Mouse (Mus musculus) macrophage (primary cell): Measurements from ENCODE around the gene Krt79. TPM values are rescaled to one million over a fixed set of nuclear protein-coding genes. Genes with fewer than 3 reads are reported as not detected.

ENCODE experiments used
- H3K27ac ChIP-seq: fragments of 350-480 bp; formaldehyde crosslinking; 2 replicates; pipeline ENCODE4 v1.9.0; 2021
- H3K36me3 ChIP-seq: fragments of 350-480 bp; formaldehyde crosslinking; 2 replicates; pipeline ENCODE4 v1.9.0; 2021; ENCODE audit errors: inconsistent target
- H3K4me3 ChIP-seq: fragments of 350-480 bp; formaldehyde crosslinking; 2 replicates; pipeline ENCODE4 v1.9.0; 2021; ENCODE audit errors: inconsistent target
- H3K79me2 ChIP-seq: fragments of 350-480 bp; formaldehyde crosslinking; 2 replicates; pipeline ENCODE4 v1.9.0; 2021; ENCODE audit errors: inconsistent target
- WGBS: methylation state at CpG from one replicate; pipeline ENCODE4 v1.1.7; 2026; ENCODE audit warnings: inconsistent platforms; ENCODE audit not compliant: missing documents; 5-methylcytosine and 5-hydroxymethylcytosine counted together
- polyA plus RNA-seq: library from polyadenylated mRNA; stranded (reverse); fragments of 250-400 nt; gene quantifications from 3 replicates; pipeline ENCODE4 v1.2.4, GENCODE M21; 2018; ENCODE audit warnings: inconsistent platforms

The Krt79 gene
- polyA plus RNA-seq, 1 experiment from 2014 or later, result not detected

DNA sequence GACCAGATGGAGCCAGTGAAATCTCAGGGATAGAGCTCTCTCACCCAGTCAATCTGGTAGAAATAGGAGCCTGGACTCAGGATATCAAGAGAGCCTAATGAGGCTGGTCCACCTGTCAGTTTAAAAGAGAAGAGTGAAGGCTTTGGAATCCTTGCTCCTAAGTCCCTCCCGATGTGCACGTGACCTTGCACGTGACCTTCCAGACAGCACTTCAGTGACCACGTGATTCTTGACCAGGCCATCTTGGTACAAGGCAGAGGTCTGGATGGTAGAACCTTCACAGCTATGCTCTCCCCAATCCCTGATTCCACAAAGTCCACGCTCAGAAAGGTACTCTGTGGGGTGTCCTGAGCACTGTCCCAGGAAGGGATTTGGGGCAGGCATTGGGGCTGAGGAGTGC is 35.3 kb downstream of the Krt79 start:
- H3K36me3 ChIP-seq, result no peaks in the 10 kb centered on the region
- WGBS, result 86% methylated on average over 5 of the region's 5 CpGs
- H3K4me3 ChIP-seq, result no peak overlapping the region
- no peak overlapping the region for H3K27ac ChIP-seq
- H3K79me2 ChIP-seq, result no peaks in the 10 kb centered on the region

DNA sequence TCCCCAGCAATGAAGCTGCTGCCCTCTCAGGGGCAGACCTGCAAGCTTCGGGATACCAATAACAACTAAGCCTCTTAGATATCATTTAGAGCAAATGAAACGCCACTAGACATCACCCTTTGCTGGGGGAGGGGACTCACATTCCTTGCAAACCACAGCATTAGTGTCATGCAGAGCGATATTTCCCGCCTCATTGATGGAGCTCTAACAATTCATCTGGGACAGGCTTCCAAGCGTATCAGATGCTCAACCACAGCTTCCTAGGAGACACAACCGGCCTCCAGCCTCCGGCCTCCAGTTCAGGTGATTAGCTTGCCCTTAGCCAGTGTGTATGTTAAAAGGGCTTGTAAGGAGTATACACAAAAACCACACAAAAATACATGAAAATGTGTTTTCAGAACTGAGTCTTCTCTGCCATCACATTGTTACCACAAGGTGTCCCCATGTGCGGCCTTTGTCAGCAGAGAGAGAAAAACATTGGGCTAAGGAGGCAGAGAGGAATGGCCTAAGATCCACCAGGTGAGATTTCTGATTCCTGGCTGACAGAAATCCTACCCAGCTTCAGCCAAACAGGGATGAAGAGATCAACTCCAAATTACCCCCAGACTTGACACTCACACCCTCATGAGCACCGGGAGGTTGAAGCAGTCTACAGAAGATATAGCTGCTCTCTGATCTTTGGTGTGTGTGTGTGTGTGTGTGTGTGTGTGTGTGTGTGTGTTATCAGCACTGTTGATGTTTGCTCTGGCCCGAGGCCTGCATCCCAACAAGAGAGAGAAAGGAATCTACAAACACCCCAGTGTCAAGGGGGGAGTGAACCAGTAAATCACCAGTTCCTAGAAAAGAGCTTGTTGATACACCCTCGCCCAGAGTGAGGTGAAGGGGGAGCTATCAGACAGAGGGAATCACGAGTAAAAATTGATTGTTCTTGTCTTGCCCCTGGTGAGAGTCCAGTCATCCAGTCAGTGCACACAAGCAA is 37.7 kb downstream of the Krt79 start:
- H3K27ac ChIP-seq, result no peak overlapping the region
- no peaks in the 10 kb centered on the region for H3K36me3 ChIP-seq
- H3K79me2 ChIP-seq, result no peaks in the 10 kb centered on the region
- 73% methylated on average over 12 of the region's 12 CpGs for WGBS
- no peak overlapping the region for H3K4me3 ChIP-seq

DNA sequence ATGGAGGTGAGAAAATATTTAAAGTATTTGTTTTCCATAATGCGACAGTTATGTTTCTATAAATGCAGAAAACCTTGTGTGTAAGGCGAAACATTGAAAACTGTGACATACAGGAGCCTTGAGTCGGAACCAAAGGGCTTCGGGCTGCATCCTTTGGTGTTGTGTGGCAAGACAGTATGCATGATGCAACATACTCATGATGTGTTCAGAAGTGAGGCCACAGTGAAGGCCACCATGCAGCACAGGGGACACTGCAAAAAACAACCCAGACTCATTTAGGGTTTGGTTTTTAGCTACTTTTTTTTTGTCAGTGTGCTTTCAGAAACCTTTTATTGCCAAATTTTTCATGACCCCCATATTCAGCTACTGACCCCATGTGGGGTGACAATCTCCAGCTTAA is 44.9 kb downstream of the Krt79 start:
- H3K4me3 ChIP-seq, result no peak overlapping the region
- H3K36me3 ChIP-seq, result no peaks in the 10 kb centered on the region
- WGBS, result 91% methylated on average over 4 of the region's 4 CpGs
- H3K27ac ChIP-seq, result no peak overlapping the region
- no peaks in the 10 kb centered on the region for H3K79me2 ChIP-seq

DNA sequence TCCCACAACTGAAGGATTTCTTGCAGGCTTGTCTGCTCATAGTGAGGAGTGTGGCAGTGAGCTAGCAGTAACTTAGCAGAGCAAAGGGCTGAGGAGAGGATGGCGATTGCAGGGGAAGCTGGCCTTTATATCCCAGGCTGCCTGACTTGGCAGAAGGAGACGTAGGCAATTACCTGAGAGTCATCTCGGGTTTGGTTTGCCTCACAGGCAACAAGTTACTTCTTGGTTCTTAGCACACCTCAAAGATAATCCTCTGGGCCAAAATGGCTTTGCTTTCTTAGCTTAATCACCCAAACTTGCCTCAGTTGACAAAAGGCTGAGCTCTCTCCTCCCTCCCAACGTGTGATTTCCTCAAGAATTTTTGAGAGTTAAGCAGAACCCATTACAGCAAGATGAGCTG is 47.3 kb downstream of the Krt79 start, which contains the start of gene Krt76:
Krt76 (minus strand) TSS at position 101 of the 400 bp plus-strand sequence.
- no peaks in the 10 kb centered on the region for H3K36me3 ChIP-seq
- WGBS, result 65% methylated on average over 4 of the region's 4 CpGs
- H3K4me3 ChIP-seq, result no peak within 1 kb of the TSS
- H3K79me2 ChIP-seq, result no peaks in the 10 kb centered on the region
- no peak within 1 kb of the TSS for H3K27ac ChIP-seq

DNA sequence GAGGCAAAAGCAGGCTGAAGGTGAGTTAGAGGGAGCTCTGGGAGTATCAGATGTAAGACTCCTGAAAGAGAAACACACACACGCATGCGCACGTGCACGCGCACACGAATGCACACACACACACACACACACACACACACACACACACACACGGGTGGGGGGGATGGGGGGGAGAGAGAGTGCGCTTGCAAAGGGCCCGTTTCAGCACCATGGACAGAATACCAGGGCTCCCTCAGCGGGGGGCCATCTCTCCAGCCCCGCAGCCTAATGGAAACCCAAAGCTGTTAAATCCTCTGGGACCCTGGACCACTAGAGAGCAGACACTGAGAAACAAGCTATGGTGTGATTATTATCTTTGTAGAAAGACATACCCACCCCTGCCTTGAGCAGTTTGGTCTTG is 60.3 kb downstream of the Krt79 start:
- Histone ChIP-seq H3K27ac (no peak overlapping the region), H3K79me2 (no peaks in the 10 kb centered on the region), H3K4me3 (no peak overlapping the region), H3K36me3 (no peaks in the 10 kb centered on the region)
- whole genome bisulfite sequencing, result 30% methylated on average over 2 of the region's 11 CpGs

Other genes starting within 250 kb of the Krt79 start
- not detected in 3 replicates for gene Krt6a, start 246.0 kb downstream of the Krt79 start, polyA plus RNA-seq
- gene Krt5, start 227.4 kb downstream of the Krt79 start, polyA plus RNA-seq, result not detected in 3 replicates
- gene Krt71, start 197.2 kb downstream of the Krt79 start, polyA plus RNA-seq, result not detected in 3 replicates
- not detected in 3 replicates for gene Krt72, start 153.9 kb downstream of the Krt79 start, polyA plus RNA-seq
- not detected in 3 replicates for gene Krt73, start 138.0 kb downstream of the Krt79 start, polyA plus RNA-seq
- gene Krt2, start 122.2 kb downstream of the Krt79 start, polyA plus RNA-seq, result not detected in 3 replicates
- not detected in 3 replicates for gene Krt1, start 89.5 kb downstream of the Krt79 start, polyA plus RNA-seq
- gene Krt77, start 70.6 kb downstream of the Krt79 start, polyA plus RNA-seq, result not detected in 3 replicates
- not detected in 3 replicates for gene Krt76, start 47.4 kb downstream of the Krt79 start, polyA plus RNA-seq
- gene Krt4, start 15.6 kb downstream of the Krt79 start, polyA plus RNA-seq, result not detected in 3 replicates
- not detected in 3 replicates for gene Krt78, start 14.0 kb upstream of the Krt79 start, polyA plus RNA-seq
- gene Krt8, start 64.2 kb upstream of the Krt79 start, polyA plus RNA-seq, result not detected in 3 replicates
- not detected in 3 replicates for gene Krt18, start 87.9 kb upstream of the Krt79 start, polyA plus RNA-seq
- 153 to 214 TPM (median 191 TPM) in 3 replicates for gene Eif4b, start 133.4 kb upstream of the Krt79 start, polyA plus RNA-seq
- 0.37 to 0.66 TPM in 2 of 3 replicates, not detected in the other for gene Tns2, start 160.1 kb upstream of the Krt79 start, polyA plus RNA-seq
- gene Spryd3, start 195.9 kb upstream of the Krt79 start, polyA plus RNA-seq, result 22.0 to 28.2 TPM (median 22.5 TPM) in 3 replicates
- not detected in 3 replicates for gene Igfbp6, start 204.0 kb upstream of the Krt79 start, polyA plus RNA-seq
- gene Soat2, start 210.2 kb upstream of the Krt79 start, polyA plus RNA-seq, result 0.06 to 0.15 TPM in 2 of 3 replicates, not detected in the other